Mouse (Mus musculus): ENCODE measurements at regions not wholly inside any gene's neighbourhood (a gene's known extent, or its start where the extent isn't known, plus 50 kb on each side); places are given as distances from the start of the nearest gene placed in this dataset. TPM values are rescaled to one million over a fixed set of nuclear protein-coding genes. Genes with fewer than 3 reads are reported as not detected.

Small RNAs in the stretch of these regions (microRNA-seq; reads per million reads assigned to microRNA genes)
- not detected for gene Gm26455

All from left cerebral cortex, postnatal 10 days (tissue).